Mouse (Mus musculus) cortical plate, adult 2 months (tissue): ENCODE results near the gene Zscan21. TPM values are rescaled to one million over a fixed set of nuclear protein-coding genes. Genes with fewer than 3 reads are reported as not detected.

ENCODE experiments used
- H3K27ac ChIP-seq: fragments of 200-500 bp; 2 replicates; pipeline ENCODE4 v1.5.1; 2012; ENCODE audit warnings: low read length, control low read depth, inconsistent platforms; ENCODE audit not compliant: insufficient read depth
- H3K4me1 ChIP-seq: fragments of 200-500 bp; 2 replicates; pipeline ENCODE4 v1.6.1; 2011; ENCODE audit warnings: low read length; ENCODE audit not compliant: control insufficient read depth, insufficient read depth
- H3K4me3 ChIP-seq: fragments of 200-500 bp; 2 replicates; pipeline ENCODE4 v1.5.1; 2011; ENCODE audit warnings: mild to moderate bottlenecking, low read length, control low read depth; ENCODE audit not compliant: insufficient read depth
- CTCF ChIP-seq: fragments of 200-500 bp; IDR thresholded peaks from 2 replicates; pipeline ENCODE4 v1.5.1; 2011; ENCODE audit warnings: mild to moderate bottlenecking, control low read depth, low read length; ENCODE audit not compliant: insufficient read depth; ENCODE audit errors: extremely low read depth
- POLR2A ChIP-seq: fragments of 200-500 bp; IDR thresholded peaks from 2 replicates; pipeline ENCODE4 v1.6.1; 2011; ENCODE audit warnings: mild to moderate bottlenecking, low read length, control low read depth; ENCODE audit not compliant: insufficient read depth; ENCODE audit errors: extremely low read depth
- polyA plus RNA-seq: library from polyadenylated mRNA; depleted of rRNA; stranded (reverse); fragments of >200 nt; gene quantifications from 2 replicates; pipeline ENCODE4 v1.2.3, GENCODE M21; 2012; rRNA removed

Zscan21 gene
- polyA plus RNA-seq = 16.5 and 18.2 TPM in 2 replicates

GRCm38 (mm10) chr5:138116255-138117198, at the start of gene Zscan21:
Zscan21 (plus strand) TSS chr5:138116903.
- peak within 1 kb of the TSS; percentile 59 for H3K4me3 ChIP-seq
- TF ChIP-seq CTCF = no peak
- peak; percentile 93 for TF ChIP-seq POLR2A
- peaks cover 4% of the 10 kb centered on the region for H3K4me1 ChIP-seq
- peak within 1 kb of the TSS; percentile 86 for H3K27ac ChIP-seq

GRCm38 (mm10) chr5:138073803-138074202, 42.9 kb upstream of the Zscan21 start:
- TF ChIP-seq POLR2A (no peak), CTCF (no peak)
- no peaks in the 10 kb centered on the region for H3K4me1 ChIP-seq
- H3K27ac ChIP-seq = no peak overlapping the region
- H3K4me3 ChIP-seq = no peak overlapping the region

GRCm38 (mm10) chr5:138075684-138076083, 41.0 kb upstream of the Zscan21 start:
- no peak overlapping the region for H3K27ac ChIP-seq
- no peaks in the 10 kb centered on the region for H3K4me1 ChIP-seq
- no peak overlapping the region for H3K4me3 ChIP-seq
- TF ChIP-seq CTCF = no peak
- TF ChIP-seq POLR2A = no peak

GRCm38 (mm10) chr5:138076148-138076547, 40.6 kb upstream of the Zscan21 start:
- Histone ChIP-seq H3K27ac (no peak overlapping the region), H3K4me3 (no peak overlapping the region), H3K4me1 (no peaks in the 10 kb centered on the region)
- TF ChIP-seq CTCF = no peak
- no peak for TF ChIP-seq POLR2A

GRCm38 (mm10) chr5:138080456-138080855, 36.2 kb upstream of the Zscan21 start:
- no peak for TF ChIP-seq CTCF
- TF ChIP-seq POLR2A = no peak
- H3K27ac ChIP-seq = no peak overlapping the region
- no peak overlapping the region for H3K4me3 ChIP-seq
- H3K4me1 ChIP-seq = no peaks in the 10 kb centered on the region; the same call in 1 of the 2 replicates

- peaks cover 1% of the 10 kb centered on the region; the same call in 1 of the 2 replicates for H3K4me1 ChIP-seq
- H3K4me3 ChIP-seq = no peak overlapping the region
- no peak overlapping the region for H3K27ac ChIP-seq
- TF ChIP-seq POLR2A (no peak), CTCF (no peak)
Observed at GRCm38 (mm10) chr5:138081446-138081845, 35.3 kb upstream of the Zscan21 start.

- Histone ChIP-seq H3K27ac (no peak overlapping the region), H3K4me1 (peaks cover 1% of the 10 kb centered on the region; the same call in 1 of the 2 replicates), H3K4me3 (no peak overlapping the region)
- TF ChIP-seq POLR2A = no peak
- no peak for TF ChIP-seq CTCF
Observed at GRCm38 (mm10) chr5:138083318-138083900, 33.3 kb upstream of the Zscan21 start.

GRCm38 (mm10) chr5:138083936-138084335, 32.8 kb upstream of the Zscan21 start:
- Histone ChIP-seq H3K4me1 (peaks cover 1% of the 10 kb centered on the region; the same call in 1 of the 2 replicates), H3K4me3 (no peak overlapping the region), H3K27ac (no peak overlapping the region)
- TF ChIP-seq POLR2A (no peak), CTCF (no peak)

GRCm38 (mm10) chr5:138084507-138084906, 32.2 kb upstream of the Zscan21 start:
- Histone ChIP-seq H3K4me1 (peaks cover 1% of the 10 kb centered on the region; the same call in 1 of the 2 replicates), H3K27ac (no peak overlapping the region), H3K4me3 (peak overlapping the region; percentile 87; the same call in 1 of the 2 replicates)
- TF ChIP-seq POLR2A = no peak
- TF ChIP-seq CTCF = no peak
